ENCODE assay signal across 22 mouse cellular contexts in the genomic region with DNA sequence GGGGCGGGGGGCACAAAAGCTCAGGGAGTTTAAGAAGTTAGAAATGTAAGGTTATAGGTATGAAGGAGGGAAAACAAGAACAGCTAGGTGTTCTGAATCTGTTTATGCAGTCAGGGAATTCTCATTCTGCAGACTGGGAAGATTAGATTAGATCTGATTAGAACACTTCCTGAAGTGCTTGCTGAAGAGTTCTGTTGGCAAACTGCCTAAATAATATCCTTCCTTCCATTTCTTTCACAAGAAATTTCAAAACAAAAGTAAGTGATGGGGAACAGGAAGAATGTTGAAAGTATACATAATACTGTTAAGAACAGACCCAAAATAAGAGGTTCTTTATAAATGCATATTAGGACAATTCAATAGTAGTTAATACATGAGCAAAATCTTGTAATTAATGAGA.
"Had no signal": no experiment of that assay in that cellular context is flagged by ENCODE, and none has a peak within 500 bp of the region (broad histone marks: within the 10 kb centered on the region; RNA-seq: fewer than 3 reads in every experiment).

No protein-coding gene starts in this region.

- H3K9me3 ChIP-seq: liver, embryonic 13.5 days; liver, embryonic 15.5 days; megakaryocyte, embryonic 14.5 days; midbrain, embryonic 13.5 days; midbrain, embryonic 15.5 days; neural tube, embryonic 13.5 days; neural tube, embryonic 15.5 days; stomach, embryonic 15.5 days had no signal

- DNase-seq: liver, embryonic 13.5 days; liver, postnatal 0 days; lung, adult 2 months; lung, postnatal 36 days; retina, postnatal 1 day; right cerebral cortex, adult 18-20 months; right cerebral cortex, postnatal 25 days; right cerebral cortex, postnatal 4 days; thymus, adult 2 months; thymus, postnatal 25 days; thymus, postnatal 4 days had no signal

- H3K27me3 ChIP-seq: liver, embryonic 13.5 days; liver, embryonic 15.5 days; megakaryocyte, embryonic 14.5 days; midbrain, embryonic 13.5 days; midbrain, embryonic 15.5 days; neural tube, embryonic 13.5 days; neural tube, embryonic 15.5 days; stomach, embryonic 15.5 days had no signal

- H3K36me3 ChIP-seq: midbrain, embryonic 15.5 days; neural tube, embryonic 13.5 days; neural tube, embryonic 15.5 days; stomach, embryonic 15.5 days had no signal

- H3K4me1 ChIP-seq: liver, embryonic 13.5 days; liver, embryonic 15.5 days; megakaryocyte, embryonic 14.5 days; midbrain, embryonic 13.5 days; midbrain, embryonic 15.5 days; neural tube, embryonic 13.5 days; neural tube, embryonic 15.5 days; stomach, embryonic 15.5 days had no signal

- H3K9ac ChIP-seq: liver, embryonic 13.5 days; liver, embryonic 15.5 days; liver, postnatal 0 days; midbrain, embryonic 13.5 days; midbrain, embryonic 15.5 days; neural tube, embryonic 13.5 days; neural tube, embryonic 15.5 days; stomach, embryonic 15.5 days had no signal

- ATAC-seq: liver, postnatal 0 days; midbrain, embryonic 13.5 days; midbrain, embryonic 15.5 days had no signal

- H3K27ac ChIP-seq: liver, embryonic 13.5 days; liver, embryonic 15.5 days; macrophage; midbrain, embryonic 13.5 days; midbrain, embryonic 15.5 days; neural tube, embryonic 13.5 days; neural tube, embryonic 15.5 days; stomach, embryonic 15.5 days; stomach, postnatal 0 days had no signal

- H3K4me2 ChIP-seq: liver, embryonic 13.5 days; liver, embryonic 15.5 days; midbrain, embryonic 11.5 days; midbrain, embryonic 13.5 days; midbrain, embryonic 15.5 days; neural tube, embryonic 13.5 days; neural tube, embryonic 15.5 days; stomach, embryonic 15.5 days had no signal

- H3K4me3 ChIP-seq: liver, embryonic 13.5 days; liver, embryonic 15.5 days; megakaryocyte, embryonic 14.5 days; midbrain, embryonic 13.5 days; midbrain, embryonic 15.5 days; myocyte; neural tube, embryonic 13.5 days; neural tube, embryonic 15.5 days; stomach, embryonic 15.5 days had no signal
